Mouse (Mus musculus): ENCODE results near the gene Snrnp200. TPM values are rescaled to one million over a fixed set of nuclear protein-coding genes. Genes with fewer than 3 reads are reported as not detected.

Gene Snrnp200
- polyA plus RNA-seq, 1 experiment from 2014 or later = 93.3 TPM

DNA sequence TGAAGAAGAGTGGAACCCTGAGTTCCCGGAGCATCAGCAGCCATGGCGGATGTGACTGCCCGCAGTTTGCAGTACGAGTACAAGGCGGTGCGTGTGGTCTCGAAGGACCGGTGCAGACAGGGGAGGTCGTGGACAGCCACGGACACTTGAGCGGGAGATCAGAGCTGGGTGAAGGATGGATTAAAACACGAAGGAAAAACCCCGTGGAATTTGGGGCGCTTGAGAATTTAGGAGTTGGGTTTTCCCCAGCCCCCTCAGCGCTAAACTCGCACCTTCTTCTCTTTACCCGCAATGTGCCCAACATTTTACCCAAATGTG lies 225 bp downstream of the Snrnp200 start:
- peak; percentile 85; the same call in 1 of the 2 replicates for ATAC-seq (ENCODE audit: low FRiP score)
- DNase-seq (ENCODE audit: low spot score) = no peak
- Histone ChIP-seq H3K9me3 (ENCODE audit: control insufficient read depth, low read length) (no peaks in the 10 kb centered on the region), H3K27me3 (ENCODE audit: control insufficient read depth, insufficient read depth, low read length) (no peaks in the 10 kb centered on the region), H3K27ac (ENCODE audit: low read depth, low read length) (no peak overlapping the region), H3K4me2 (replicated peaks; ENCODE audit: low read depth, low read length) (peak overlapping the region; percentile 83), H3K4me1 (replicated peaks; ENCODE audit: control insufficient read depth, insufficient read depth, low read length) (no peaks in the 10 kb centered on the region; the same call in 1 of the 2 replicates), H3K9ac (ENCODE audit: low read depth, low read length) (peak overlapping the region; percentile 80), H3K36me3 (ENCODE audit: control insufficient read depth, insufficient read depth, low read length) (peaks cover 15% of the 10 kb centered on the region; the same call in 1 of the 2 replicates), H3K4me3 (ENCODE audit: low read depth, low read length) (peak overlapping the region; percentile 89)
- under 1% methylated on average over 17 of the region's 17 CpGs for WGBS

GRCm38 (mm10) chr2:127210701-127211100 lies 2.5 kb downstream of the Snrnp200 start:
- DNase-seq (ENCODE audit: low spot score) = no peak
- WGBS = 95% methylated on average over 11 of the region's 11 CpGs
- H3K4me1 ChIP-seq (replicated peaks; ENCODE audit: control insufficient read depth, insufficient read depth, low read length) = no peaks in the 10 kb centered on the region; the same call in 1 of the 2 replicates

GRCm38 (mm10) chr2:127217746-127218145 lies 9.6 kb downstream of the Snrnp200 start:
- 98% methylated on average over 5 of the region's 5 CpGs for WGBS
- Histone ChIP-seq H3K4me1 (replicated peaks; ENCODE audit: control insufficient read depth, insufficient read depth, low read length) (no peaks in the 10 kb centered on the region), H3K27me3 (ENCODE audit: control insufficient read depth, insufficient read depth, low read length) (no peaks in the 10 kb centered on the region), H3K4me2 (replicated peaks; ENCODE audit: low read depth, low read length) (no peak overlapping the region), H3K9me3 (ENCODE audit: control insufficient read depth, low read length) (no peaks in the 10 kb centered on the region), H3K36me3 (ENCODE audit: control insufficient read depth, insufficient read depth, low read length) (peaks cover 25% of the 10 kb centered on the region), H3K27ac (ENCODE audit: low read depth, low read length) (no peak overlapping the region), H3K9ac (ENCODE audit: low read depth, low read length) (no peak overlapping the region), H3K4me3 (ENCODE audit: low read depth, low read length) (no peak overlapping the region)
- DNase-seq (ENCODE audit: low spot score) (no peak), ATAC-seq (ENCODE audit: low FRiP score) (no peak)

More at GRCm38 (mm10) chr2:127210701-127211100, 2.5 kb downstream of the Snrnp200 start:
- Histone ChIP-seq H3K36me3 (ENCODE audit: control insufficient read depth, insufficient read depth, low read length) (peaks cover 19% of the 10 kb centered on the region; the same call in 1 of the 2 replicates), H3K9ac (ENCODE audit: low read depth, low read length) (no peak overlapping the region), H3K4me3 (ENCODE audit: low read depth, low read length) (no peak overlapping the region), H3K27ac (ENCODE audit: low read depth, low read length) (no peak overlapping the region), H3K27me3 (ENCODE audit: control insufficient read depth, insufficient read depth, low read length) (no peaks in the 10 kb centered on the region), H3K9me3 (ENCODE audit: control insufficient read depth, low read length) (no peaks in the 10 kb centered on the region), H3K4me2 (replicated peaks; ENCODE audit: low read depth, low read length) (no peak overlapping the region)
- no peak for ATAC-seq (ENCODE audit: low FRiP score)

- Histone ChIP-seq H3K27ac (ENCODE audit: low read depth, low read length) (no peak overlapping the region), H3K4me2 (replicated peaks; ENCODE audit: low read depth, low read length) (no peak overlapping the region), H3K4me3 (ENCODE audit: low read depth, low read length) (no peak overlapping the region), H3K27me3 (ENCODE audit: control insufficient read depth, insufficient read depth, low read length) (no peaks in the 10 kb centered on the region), H3K4me1 (replicated peaks; ENCODE audit: control insufficient read depth, insufficient read depth, low read length) (no peaks in the 10 kb centered on the region), H3K9ac (ENCODE audit: low read depth, low read length) (no peak overlapping the region), H3K9me3 (ENCODE audit: control insufficient read depth, low read length) (no peaks in the 10 kb centered on the region), H3K36me3 (ENCODE audit: control insufficient read depth, insufficient read depth, low read length) (peaks cover 37% of the 10 kb centered on the region)
- DNase-seq (ENCODE audit: low spot score) (no peak), ATAC-seq (ENCODE audit: low FRiP score) (no peak)
- 100% methylated on average over 3 of the region's 3 CpGs for WGBS
Observed at GRCm38 (mm10) chr2:127225261-127225660, 17.1 kb downstream of the Snrnp200 start.

- Histone ChIP-seq H3K36me3 (ENCODE audit: control insufficient read depth, insufficient read depth, low read length) (peaks cover 33% of the 10 kb centered on the region), H3K27ac (ENCODE audit: low read depth, low read length) (no peak overlapping the region), H3K9me3 (ENCODE audit: control insufficient read depth, low read length) (no peaks in the 10 kb centered on the region), H3K27me3 (ENCODE audit: control insufficient read depth, insufficient read depth, low read length) (no peaks in the 10 kb centered on the region; the same call in 1 of the 2 replicates), H3K4me3 (ENCODE audit: low read depth, low read length) (no peak overlapping the region), H3K4me2 (replicated peaks; ENCODE audit: low read depth, low read length) (no peak overlapping the region), H3K9ac (ENCODE audit: low read depth, low read length) (no peak overlapping the region), H3K4me1 (replicated peaks; ENCODE audit: control insufficient read depth, insufficient read depth, low read length) (no peaks in the 10 kb centered on the region)
- ATAC-seq (ENCODE audit: low FRiP score) = no peak
- no peak for DNase-seq (ENCODE audit: low spot score)
- 94% methylated on average over 11 of the region's 11 CpGs for WGBS
Observed at GRCm38 (mm10) chr2:127237897-127238610, 29.9 kb downstream of the Snrnp200 start.

- 93% methylated on average over 2 of the region's 2 CpGs for WGBS
- ATAC-seq (ENCODE audit: low FRiP score) = no peak
- Histone ChIP-seq H3K4me3 (ENCODE audit: low read depth, low read length) (no peak overlapping the region), H3K27me3 (ENCODE audit: control insufficient read depth, insufficient read depth, low read length) (no peaks in the 10 kb centered on the region), H3K27ac (ENCODE audit: low read depth, low read length) (no peak overlapping the region), H3K4me1 (replicated peaks; ENCODE audit: control insufficient read depth, insufficient read depth, low read length) (no peaks in the 10 kb centered on the region), H3K9me3 (ENCODE audit: control insufficient read depth, low read length) (no peaks in the 10 kb centered on the region), H3K4me2 (replicated peaks; ENCODE audit: low read depth, low read length) (no peak overlapping the region), H3K36me3 (ENCODE audit: control insufficient read depth, insufficient read depth, low read length) (peaks cover 23% of the 10 kb centered on the region), H3K9ac (ENCODE audit: low read depth, low read length) (no peak overlapping the region)
- DNase-seq (ENCODE audit: low spot score) = no peak
Observed at GRCm38 (mm10) chr2:127240065-127240464, 31.9 kb downstream of the Snrnp200 start.

- WGBS = under 1% methylated on average over 53 of the region's 53 CpGs
- peak; percentile 99 for DNase-seq (ENCODE audit: low spot score)
- no peaks in the 10 kb centered on the region for H3K9me3 ChIP-seq (ENCODE audit: control insufficient read depth, low read length)
- H3K4me3 ChIP-seq (ENCODE audit: low read depth, low read length) = peak within 1 kb of the TSS; percentile 87
- H3K4me2 ChIP-seq (replicated peaks; ENCODE audit: low read depth, low read length) = peak within 1 kb of the TSS; percentile 94
- 0 out of 2 replicates have a peak, but pooled peaks cover 2% of the 10 kb centered on the region for H3K36me3 ChIP-seq (ENCODE audit: control insufficient read depth, insufficient read depth, low read length)
- ATAC-seq (ENCODE audit: low FRiP score) = peak; percentile 99
- no peaks in the 10 kb centered on the region for H3K27me3 ChIP-seq (ENCODE audit: control insufficient read depth, insufficient read depth, low read length)
- H3K27ac ChIP-seq (ENCODE audit: low read depth, low read length) = peak within 1 kb of the TSS; percentile 48
- H3K4me1 ChIP-seq (replicated peaks; ENCODE audit: control insufficient read depth, insufficient read depth, low read length) = peaks cover 4% of the 10 kb centered on the region
- peak within 1 kb of the TSS; percentile 81 for H3K9ac ChIP-seq (ENCODE audit: low read depth, low read length)
Observed at GRCm38 (mm10) chr2:127247592-127248333, 39.6 kb downstream of the Snrnp200 start, which contains the start of the genes Ciao1 and Tmem127. TSS of gene Ciao1 (minus strand) at chr2:127247816. TSS of gene Tmem127 (plus strand) at chr2:127247908.

GRCm38 (mm10) chr2:127248334-127249004 lies 40.3 kb downstream of the Snrnp200 start:
- peak overlapping the region; percentile 94 for H3K4me2 ChIP-seq (replicated peaks; ENCODE audit: low read depth, low read length)
- no peaks in the 10 kb centered on the region for H3K27me3 ChIP-seq (ENCODE audit: control insufficient read depth, insufficient read depth, low read length)
- no peaks in the 10 kb centered on the region for H3K9me3 ChIP-seq (ENCODE audit: control insufficient read depth, low read length)
- peaks cover 4% of the 10 kb centered on the region for H3K4me1 ChIP-seq (replicated peaks; ENCODE audit: control insufficient read depth, insufficient read depth, low read length)
- 3% methylated on average over 30 of the region's 39 CpGs for WGBS
- H3K36me3 ChIP-seq (ENCODE audit: control insufficient read depth, insufficient read depth, low read length) = 0 out of 2 replicates have a peak, but pooled peaks cover 2% of the 10 kb centered on the region
- ATAC-seq (ENCODE audit: low FRiP score) (peak; percentile 74), DNase-seq (ENCODE audit: low spot score) (peak; percentile 49)
- H3K27ac ChIP-seq (ENCODE audit: low read depth, low read length) = peak overlapping the region; percentile 48
- H3K4me3 ChIP-seq (ENCODE audit: low read depth, low read length) = peak overlapping the region; percentile 87
- peak overlapping the region; percentile 81 for H3K9ac ChIP-seq (ENCODE audit: low read depth, low read length)

Measured in hindbrain, embryonic 11.5 days (tissue).